12 mouse cellular contexts compared by ENCODE assay signal in the genomic region with DNA sequence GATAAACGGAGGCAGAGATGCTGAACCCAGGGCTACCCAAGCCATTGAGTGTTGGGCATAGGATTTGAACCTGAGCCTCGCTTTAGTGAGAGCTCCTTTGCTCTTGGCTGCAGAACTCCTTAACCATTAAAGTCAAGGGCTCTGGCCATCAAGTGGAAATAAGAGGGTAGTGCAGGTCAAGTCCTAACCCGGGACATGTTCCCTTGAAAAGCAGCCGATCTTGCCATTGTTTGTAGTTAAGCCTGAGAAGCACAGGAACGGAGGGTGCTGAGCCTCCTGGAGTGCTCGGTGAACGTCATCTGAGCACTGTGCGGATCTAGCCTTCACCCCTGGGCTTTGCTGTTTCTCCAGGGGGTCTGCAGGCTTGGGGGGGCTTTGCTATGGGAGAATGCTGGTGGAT. TPM values are rescaled to one million over a fixed set of nuclear protein-coding genes. Genes with fewer than 3 reads are reported as not detected.
DNase-seq lines count a peak whose midpoint lies in the region; ATAC-seq lines count a peak whose summit lies in the region.
"Had no signal": no experiment of that assay in that cellular context is flagged by ENCODE, and none has a peak within 500 bp of the region (broad histone marks: within the 10 kb centered on the region; RNA-seq: fewer than 3 reads in every experiment).

No protein-coding gene starts in this region.

- no peak overlapping the region for H3K27ac ChIP-seq in heart, embryonic 13.5 days (replicated peaks)
- H3K27ac ChIP-seq in neural tube, embryonic 12.5 days: no peak overlapping the region
- no peak overlapping the region for H3K27ac ChIP-seq in limb, embryonic 11.5 days (replicated peaks; ENCODE audit: low read depth, low read length)
- H3K27ac ChIP-seq: lung, embryonic 15.5 days had no signal

- no peak for DNase-seq in heart, adult 18-20 months
- DNase-seq in neural tube, embryonic 10.5 days (ENCODE audit: extremely low spot score, low spot score): no peak
- DNase-seq in limb, embryonic 11.5 days (ENCODE audit: low spot score): no peak
- DNase-seq in urinary bladder, postnatal 4 days (ENCODE audit: low spot score in 2 of 2): no peak
- no peak for DNase-seq in frontal cortex, postnatal 36 days (ENCODE audit: low spot score in 2 of 2)
- DNase-seq: gastrocnemius, postnatal 14 days; kidney, postnatal 14 days had no signal

- H3K9me3 ChIP-seq in heart, embryonic 13.5 days: no peaks in the 10 kb centered on the region
- no peaks in the 10 kb centered on the region for H3K9me3 ChIP-seq in neural tube, embryonic 12.5 days
- H3K9me3 ChIP-seq in limb, embryonic 11.5 days (ENCODE audit: control insufficient read depth, low read length): no peaks in the 10 kb centered on the region
- H3K9me3 ChIP-seq: hindbrain, embryonic 13.5 days; lung, embryonic 15.5 days had no signal

- 70% methylated on average over 8 of the region's 8 CpGs for WGBS in heart, embryonic 13.5 days
- WGBS in neural tube, embryonic 12.5 days: 52% methylated on average over 8 of the region's 8 CpGs
- 65% methylated on average over 8 of the region's 8 CpGs for WGBS in limb, embryonic 11.5 days

- H3K4me1 ChIP-seq in heart, embryonic 13.5 days: peaks cover 32% of the 10 kb centered on the region
- H3K4me1 ChIP-seq in neural tube, embryonic 12.5 days: peaks cover 10% of the 10 kb centered on the region; the same call in 1 of the 2 replicates
- no peaks in the 10 kb centered on the region for H3K4me1 ChIP-seq in limb, embryonic 11.5 days (ENCODE audit: control insufficient read depth, insufficient read depth, low read length)

- no peak for ATAC-seq in heart, embryonic 13.5 days (ENCODE audit: extremely low read depth, insufficient number of reproducible peaks, low FRiP score, low TSS enrichment)
- no peak for ATAC-seq in neural tube, embryonic 12.5 days (ENCODE audit: low FRiP score, low read depth)
- no peak for ATAC-seq in limb, embryonic 11.5 days (ENCODE audit: insufficient number of reproducible peaks, low FRiP score, low TSS enrichment, low read depth)
- no peak for ATAC-seq in inflammation-experienced regulatory T-cells, adult 6 months

- peak overlapping the region; percentile 37; the same call in 1 of the 2 replicates for H3K9ac ChIP-seq in heart, embryonic 13.5 days
- H3K9ac ChIP-seq in neural tube, embryonic 12.5 days: 0 out of 2 replicates have a peak overlapping the region, but pooled peaks have one; percentile 29
- H3K9ac ChIP-seq in limb, embryonic 11.5 days (ENCODE audit: low read length): peak overlapping the region; percentile 2; the same call in 1 of the 2 replicates
- H3K9ac ChIP-seq: lung, embryonic 15.5 days had no signal

- H3K36me3 ChIP-seq in heart, embryonic 13.5 days: peaks cover 99% of the 10 kb centered on the region
- peaks cover 94% of the 10 kb centered on the region for H3K36me3 ChIP-seq in neural tube, embryonic 12.5 days
- peaks cover 23% of the 10 kb centered on the region for H3K36me3 ChIP-seq in limb, embryonic 11.5 days (ENCODE audit: control insufficient read depth, insufficient read depth, low read length)

- no peak overlapping the region for H3K4me3 ChIP-seq in heart, embryonic 13.5 days
- no peak overlapping the region for H3K4me3 ChIP-seq in neural tube, embryonic 12.5 days
- no peak overlapping the region for H3K4me3 ChIP-seq in limb, embryonic 11.5 days (ENCODE audit: low read depth, low read length)
- H3K4me3 ChIP-seq: hindbrain, embryonic 13.5 days; lung, embryonic 15.5 days had no signal

- no peak overlapping the region for H3K4me2 ChIP-seq in heart, embryonic 13.5 days
- no peak overlapping the region for H3K4me2 ChIP-seq in neural tube, embryonic 12.5 days (replicated peaks)
- H3K4me2 ChIP-seq in limb, embryonic 11.5 days (ENCODE audit: low read depth, severe bottlenecking): no peak overlapping the region
- H3K4me2 ChIP-seq: hindbrain, embryonic 13.5 days; lung, embryonic 15.5 days had no signal

- H3K27me3 ChIP-seq in heart, embryonic 13.5 days (replicated peaks): no peaks in the 10 kb centered on the region
- H3K27me3 ChIP-seq in neural tube, embryonic 12.5 days (replicated peaks): no peaks in the 10 kb centered on the region
- no peaks in the 10 kb centered on the region for H3K27me3 ChIP-seq in limb, embryonic 11.5 days (ENCODE audit: control insufficient read depth, insufficient read depth, low read length)
- H3K27me3 ChIP-seq: hindbrain, embryonic 13.5 days; lung, embryonic 15.5 days had no signal

RNA-seq across cellular contexts. Expression of gene Cisd3, which starts 7.8 kb away (rescaled TPM):
- polyA plus RNA-seq in heart, embryonic 13.5 days (2015; fragmentation: Nextera tagmentation; extraction: Ambion mirVana): 44.1 and 53.7 TPM in 2 replicates
- 100 to 1,000 TPM; 134 to 145 TPM for total RNA-seq in heart, adult 18-20 months (2021)
- polyA plus RNA-seq in neural tube, embryonic 12.5 days (2016; fragmentation: Nextera tagmentation; extraction: Ambion mirVana): 17.8 and 25.6 TPM in 2 replicates
- polyA plus RNA-seq in limb, embryonic 11.5 days (2014; fragmentation: Nextera tagmentation; extraction: Ambion mirVana): 8.8 and 10.9 TPM in 2 replicates
- polyA plus RNA-seq in inflammation-experienced regulatory T-cells, adult 6 months (2017; shearing (Covaris generic)): 100 to 1,000 TPM in 1 of 3 experiments, 10 to 100 TPM in 2; 69.0 to 129 (median 86.9) TPM

RNA-seq across cellular contexts. Expression of gene Mllt6, which starts 14.6 kb away (rescaled TPM):
- 1.7 and 1.9 TPM in 2 replicates for polyA plus RNA-seq in heart, embryonic 13.5 days (2015; fragmentation: Nextera tagmentation; extraction: Ambion mirVana)
- 10 to 100 TPM; 59.5 to 60.0 TPM for total RNA-seq in heart, adult 18-20 months (2021)
- polyA plus RNA-seq in neural tube, embryonic 12.5 days (2016; fragmentation: Nextera tagmentation; extraction: Ambion mirVana): 3.0 and 4.0 TPM in 2 replicates
- polyA plus RNA-seq in limb, embryonic 11.5 days (2014; fragmentation: Nextera tagmentation; extraction: Ambion mirVana): 4.0 and 4.1 TPM in 2 replicates
- polyA plus RNA-seq in inflammation-experienced regulatory T-cells, adult 6 months (2017; shearing (Covaris generic)): 10 to 100 TPM; 13.4 to 17.0 (median 14.6) TPM

RNA-seq across cellular contexts. Expression of gene Pcgf2, which starts 22.5 kb away (rescaled TPM):
- 10.5 and 11.0 TPM in 2 replicates for polyA plus RNA-seq in heart, embryonic 13.5 days (2015; fragmentation: Nextera tagmentation; extraction: Ambion mirVana)
- total RNA-seq in heart, adult 18-20 months (2021): 1 to 10 TPM; 4.8 to 4.9 TPM
- 19.9 and 21.1 TPM in 2 replicates for polyA plus RNA-seq in neural tube, embryonic 12.5 days (2016; fragmentation: Nextera tagmentation; extraction: Ambion mirVana)
- polyA plus RNA-seq in limb, embryonic 11.5 days (2014; fragmentation: Nextera tagmentation; extraction: Ambion mirVana): 23.3 and 25.4 TPM in 2 replicates
- polyA plus RNA-seq in inflammation-experienced regulatory T-cells, adult 6 months (2017; shearing (Covaris generic)): 1 to 10 TPM; 4.6 to 6.9 (median 5.4) TPM

RNA-seq across cellular contexts. Expression of gene Psmb3, which starts 25.4 kb away (rescaled TPM):
- polyA plus RNA-seq in heart, embryonic 13.5 days (2015; fragmentation: Nextera tagmentation; extraction: Ambion mirVana): 371 and 445 TPM in 2 replicates
- total RNA-seq in heart, adult 18-20 months (2021): 100 to 1,000 TPM; 135 to 150 TPM
- 453 and 497 TPM in 2 replicates for polyA plus RNA-seq in neural tube, embryonic 12.5 days (2016; fragmentation: Nextera tagmentation; extraction: Ambion mirVana)
- 546 and 550 TPM in 2 replicates for polyA plus RNA-seq in limb, embryonic 11.5 days (2014; fragmentation: Nextera tagmentation; extraction: Ambion mirVana)
- 100 to 1,000 TPM; 461 to 576 (median 475) TPM for polyA plus RNA-seq in inflammation-experienced regulatory T-cells, adult 6 months (2017; shearing (Covaris generic))

RNA-seq across cellular contexts. Expression of gene Epop, which starts 48.3 kb away (rescaled TPM):
- 1.1 and 1.4 TPM in 2 replicates for polyA plus RNA-seq in heart, embryonic 13.5 days (2015; fragmentation: Nextera tagmentation; extraction: Ambion mirVana)
- 1 to 10 TPM in 1 of 2 experiments, under 1 TPM in 1; 0.84 to 1.1 TPM for total RNA-seq in heart, adult 18-20 months (2021)
- 13.6 and 15.1 TPM in 2 replicates for polyA plus RNA-seq in neural tube, embryonic 12.5 days (2016; fragmentation: Nextera tagmentation; extraction: Ambion mirVana)
- 12.5 and 12.6 TPM in 2 replicates for polyA plus RNA-seq in limb, embryonic 11.5 days (2014; fragmentation: Nextera tagmentation; extraction: Ambion mirVana)
- under 1 TPM; 0.24 to 0.48 (median 0.45) TPM for polyA plus RNA-seq in inflammation-experienced regulatory T-cells, adult 6 months (2017; shearing (Covaris generic))
